Mouse (Mus musculus) liver, embryonic 14.5 days (tissue): ENCODE results near the gene Heatr4.

Source experiments
- CTCF ChIP-seq: IDR thresholded peaks from 2 replicates; pipeline ENCODE4 v1.5.1; 2016; ENCODE audit warnings: antibody characterized with exemption, low read depth, control low read depth
- EP300 ChIP-seq: IDR thresholded peaks from 2 replicates; pipeline ENCODE4 v1.6.1; 2016; ENCODE audit warnings: antibody characterized with exemption, low read depth

GRCm38 (mm10) chr12:83965235-83965634 is 19.4 kb downstream of the Heatr4 start:
- TF ChIP-seq CTCF: no peak
- no peak for TF ChIP-seq EP300
